Mouse (Mus musculus): ENCODE measurements at regions not wholly inside any gene's neighbourhood (a gene's known extent, or its start where the extent isn't known, plus 50 kb on each side); places are given as distances from the start of the nearest gene placed in this dataset.

DNA sequence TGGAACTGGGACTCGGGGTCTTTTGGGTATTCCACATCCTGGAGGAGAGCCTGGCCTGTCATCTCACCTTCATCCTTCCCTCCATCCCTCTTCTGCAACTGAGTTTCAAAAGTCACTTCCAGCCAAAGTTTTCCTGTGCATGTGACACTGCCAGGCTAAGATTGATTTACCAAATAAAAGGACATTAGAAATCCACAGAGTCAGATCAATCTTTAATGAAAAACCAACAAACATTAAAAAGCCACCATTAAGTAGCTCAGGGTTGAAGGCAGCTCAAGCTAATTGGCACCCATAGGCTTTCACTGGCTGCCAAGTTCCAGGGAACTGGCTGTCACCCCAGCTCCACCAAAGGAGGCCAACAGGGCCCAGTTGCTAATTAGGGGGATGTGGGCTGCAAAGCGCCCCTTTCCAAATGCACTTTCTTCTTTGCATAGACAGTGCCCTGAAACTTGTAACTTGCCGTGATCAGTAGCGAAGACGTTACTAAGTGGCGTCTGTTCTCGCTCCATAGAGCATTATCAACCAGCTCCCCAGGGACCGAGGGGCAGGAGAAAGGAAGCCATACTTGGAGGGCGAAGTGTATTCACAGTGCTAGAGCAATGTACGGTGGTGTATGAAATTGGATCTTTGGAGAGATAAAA lies 464.6 kb upstream of the Gm19410 start:
- peak; percentile 45 to 67 for DNase-seq (ENCODE audit: low spot score in 2 of 2)

DNA sequence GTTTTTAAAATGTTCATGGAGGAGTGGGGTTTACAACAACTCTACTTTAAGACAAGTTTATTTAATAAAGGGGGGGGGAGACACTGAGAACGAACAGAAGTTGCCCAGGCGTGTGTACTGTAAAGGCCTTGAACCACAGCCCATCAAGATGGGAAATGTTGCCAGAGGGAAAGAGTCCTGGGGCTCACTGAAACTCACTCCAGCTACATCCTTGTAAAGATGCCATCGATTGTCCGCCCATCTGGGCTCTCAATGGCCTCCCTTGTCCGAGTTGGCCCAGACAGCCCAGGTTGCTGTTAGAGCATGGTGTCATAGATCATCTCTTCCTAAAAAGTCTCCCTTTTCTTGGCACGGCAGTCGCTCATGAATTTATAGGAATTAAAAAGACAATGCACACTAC lies 462.7 kb upstream of the Gm19410 start:
- DNase-seq (ENCODE audit: low spot score in 2 of 2) = no peak

DNA sequence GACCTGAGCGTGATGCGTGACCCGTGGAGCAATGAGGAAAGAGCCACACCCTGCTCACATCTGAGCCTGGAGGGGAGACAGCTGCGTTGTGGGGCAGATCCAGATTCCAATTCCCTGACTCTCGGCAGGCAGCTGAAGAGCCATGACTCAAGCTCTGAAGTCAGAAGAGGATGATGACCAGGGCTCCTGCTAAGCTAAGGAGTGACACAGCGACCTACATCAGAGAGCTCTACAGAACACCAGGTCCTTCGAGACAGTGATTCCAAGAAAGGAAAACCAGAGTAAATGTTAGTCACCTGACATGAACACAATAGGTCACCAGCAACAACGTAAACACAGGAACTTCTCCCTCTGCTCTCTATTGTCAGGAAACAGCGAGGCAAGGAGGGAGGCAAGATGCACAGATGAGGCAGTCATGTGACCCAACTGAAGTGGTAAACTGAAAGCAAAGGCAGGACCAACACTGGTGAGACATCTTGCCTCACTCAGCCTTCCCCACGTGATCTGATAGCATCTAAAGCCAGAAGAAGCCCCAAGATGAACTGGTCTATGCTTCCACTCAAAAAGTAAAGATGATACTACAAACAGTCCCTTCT lies 444.2 kb upstream of the Gm19410 start:
- DNase-seq (ENCODE audit: low spot score in 2 of 2) = no peak

DNA sequence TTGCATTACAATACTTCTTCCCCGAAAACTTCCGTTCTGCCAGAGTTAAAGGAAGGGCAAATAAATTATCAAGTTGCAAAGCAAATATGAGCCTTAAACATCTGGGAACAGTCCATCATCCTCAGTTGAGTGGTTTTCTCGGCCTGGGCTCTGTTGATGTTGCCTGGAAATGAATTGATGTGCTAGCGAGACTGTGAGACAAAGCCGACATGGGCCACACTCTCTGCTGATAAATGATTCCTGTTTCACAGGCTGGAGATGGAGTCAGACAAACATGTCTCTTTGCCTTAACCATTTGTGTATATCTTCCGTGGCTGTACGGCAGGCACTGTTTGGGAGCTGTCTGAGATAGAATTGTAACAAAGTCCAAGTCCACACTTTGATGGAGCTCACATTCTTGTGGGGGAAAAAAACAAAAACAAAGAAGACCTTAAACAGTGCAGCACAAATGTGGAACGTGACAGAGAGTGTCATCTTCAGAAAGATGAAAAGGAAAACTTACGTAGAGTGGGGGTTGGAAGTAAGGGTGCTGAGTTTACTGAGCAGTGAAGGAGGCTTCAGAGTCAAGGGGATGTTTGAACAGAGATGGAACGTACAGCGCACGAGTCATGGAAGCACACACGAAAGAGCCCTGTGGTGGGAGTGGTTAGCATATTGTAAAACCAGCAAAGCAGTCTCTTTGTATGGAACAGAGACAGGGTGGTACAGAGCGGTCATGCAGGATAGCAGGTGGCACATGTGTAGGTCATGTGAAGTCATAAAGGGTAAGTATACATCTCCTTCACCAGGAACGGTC lies 442.2 kb upstream of the Gm19410 start:
- DNase-seq (ENCODE audit: low spot score in 2 of 2) = no peak
